Mouse (Mus musculus) cortical plate, adult 2 months (tissue): Measurements from ENCODE around the gene Arl4d.

ENCODE experiments used
- CTCF ChIP-seq: fragments of 200-500 bp; IDR thresholded peaks from 2 replicates; pipeline ENCODE4 v1.5.1; 2011; ENCODE audit warnings: mild to moderate bottlenecking, control low read depth, low read length; ENCODE audit not compliant: insufficient read depth; ENCODE audit errors: extremely low read depth
- POLR2A ChIP-seq: fragments of 200-500 bp; IDR thresholded peaks from 2 replicates; pipeline ENCODE4 v1.6.1; 2011; ENCODE audit warnings: mild to moderate bottlenecking, low read length, control low read depth; ENCODE audit not compliant: insufficient read depth; ENCODE audit errors: extremely low read depth

DNA sequence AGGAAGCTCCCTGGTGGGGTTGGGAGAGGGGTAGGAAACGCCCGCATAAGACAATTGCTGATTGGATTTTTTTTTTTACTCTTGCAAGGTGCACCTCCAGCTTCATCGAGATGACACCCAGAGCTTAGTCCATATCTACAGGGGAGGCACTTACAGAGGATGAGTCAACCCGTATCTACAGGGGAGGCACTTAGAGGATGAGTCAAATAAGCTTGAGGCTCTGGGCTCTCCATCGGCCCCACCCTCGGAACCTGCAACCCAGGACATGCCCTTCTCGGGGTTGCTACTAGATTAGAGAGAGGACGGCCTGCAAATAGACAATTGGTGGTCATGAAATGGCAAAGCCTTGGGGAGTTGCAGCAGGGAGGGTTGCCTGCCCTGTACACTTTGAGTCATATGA, 49.2 kb upstream of the Arl4d start:
- no peak for TF ChIP-seq POLR2A
- no peak for TF ChIP-seq CTCF
